10 mouse cellular contexts compared by ENCODE assay signal in the genomic region with DNA sequence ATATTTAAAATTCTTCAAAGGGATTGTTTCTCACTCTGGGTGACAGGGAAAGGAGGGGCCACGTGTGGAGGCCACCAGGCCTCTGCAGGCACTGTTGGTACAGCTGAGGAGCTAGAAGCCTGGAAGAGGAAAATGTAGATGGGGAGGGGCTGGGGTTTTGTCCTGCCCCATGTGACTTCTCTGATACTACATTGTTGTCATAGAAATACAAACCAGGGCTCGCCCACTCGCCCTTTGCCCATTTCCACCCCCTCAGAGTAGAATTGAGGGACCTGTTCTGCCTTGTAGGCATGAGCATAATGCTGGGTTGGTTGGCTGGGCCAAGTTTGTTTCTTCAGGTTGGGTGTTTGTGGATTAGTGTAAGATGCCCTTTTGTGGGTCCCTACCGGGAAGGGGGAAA.
A peak's percentile ranks its signal among the peaks of the same experiment; 100 is the strongest.
DNase-seq lines count a peak whose midpoint lies in the region; ATAC-seq lines count a peak whose summit lies in the region.
"Had no signal": no experiment of that assay in that cellular context is flagged by ENCODE, and none has a peak within 500 bp of the region (broad histone marks: within the 10 kb centered on the region; RNA-seq: fewer than 3 reads in every experiment).

No protein-coding gene starts in this region.

- peak overlapping the region; percentile 53 for H3K27ac ChIP-seq in lung, embryonic 16.5 days (ENCODE audit: low read length)
- H3K27ac ChIP-seq in limb, embryonic 10.5 days, result peak overlapping the region; percentile 30; the same call in 1 of the 2 replicates
- H3K27ac ChIP-seq in neural tube, embryonic 15.5 days (replicated peaks), result peak overlapping the region; percentile 58

- H3K4me3 ChIP-seq in lung, embryonic 16.5 days (ENCODE audit: low read length), result no peak overlapping the region
- H3K4me3 ChIP-seq in limb, embryonic 10.5 days, result no peak overlapping the region
- H3K4me3 ChIP-seq in neural tube, embryonic 15.5 days (replicated peaks), result no peak overlapping the region

- H3K4me2 ChIP-seq in lung, embryonic 16.5 days (ENCODE audit: low read depth, low read length), result no peak overlapping the region
- no peak overlapping the region for H3K4me2 ChIP-seq in neural tube, embryonic 15.5 days

- no peak for DNase-seq in cerebellum, adult 18-20 months
- DNase-seq in lung, adult 18-20 months, result no peak
- no peak for DNase-seq in limb, embryonic 10.5 days (ENCODE audit: low spot score)
- no peak for DNase-seq in cerebellum, postnatal 25 days
- DNase-seq: adrenal gland, postnatal 25 days; layer of hippocampus, adult 9-11 months had no signal

- H3K9ac ChIP-seq in lung, embryonic 16.5 days (ENCODE audit: low read length), result no peak overlapping the region
- H3K9ac ChIP-seq in neural tube, embryonic 15.5 days (replicated peaks), result no peak overlapping the region

- H3K9me3 ChIP-seq in lung, embryonic 16.5 days (ENCODE audit: control insufficient read depth, low read length), result no peaks in the 10 kb centered on the region
- H3K9me3 ChIP-seq in limb, embryonic 10.5 days (replicated peaks), result no peaks in the 10 kb centered on the region
- H3K9me3 ChIP-seq in neural tube, embryonic 15.5 days (replicated peaks), result no peaks in the 10 kb centered on the region

- H3K4me1 ChIP-seq in lung, embryonic 16.5 days (replicated peaks; ENCODE audit: control insufficient read depth, insufficient read depth, low read length), result peaks cover 30% of the 10 kb centered on the region
- peaks cover 69% of the 10 kb centered on the region for H3K4me1 ChIP-seq in limb, embryonic 10.5 days
- H3K4me1 ChIP-seq in neural tube, embryonic 15.5 days, result peaks cover 53% of the 10 kb centered on the region

- ATAC-seq in cerebellum, adult (ENCODE audit: insufficient number of reproducible peaks, low FRiP score, low TSS enrichment), result peak; percentile 4; the same call in 1 of the 2 replicates
- no peak for ATAC-seq in lung, embryonic 16.5 days (ENCODE audit: low read depth)
- ATAC-seq in neural tube, embryonic 15.5 days (ENCODE audit: low FRiP score), result no peak
- ATAC-seq in erythroblast, adult 5-6 weeks (replicated peaks; ENCODE audit: low FRiP score, poor library complexity, severe bottlenecking), result no peak

- no peaks in the 10 kb centered on the region for H3K36me3 ChIP-seq in lung, embryonic 16.5 days (ENCODE audit: control insufficient read depth, insufficient read depth, low read length)
- peaks cover 24% of the 10 kb centered on the region for H3K36me3 ChIP-seq in limb, embryonic 10.5 days
- H3K36me3 ChIP-seq in neural tube, embryonic 15.5 days, result no peaks in the 10 kb centered on the region

- no peaks in the 10 kb centered on the region for H3K27me3 ChIP-seq in lung, embryonic 16.5 days (ENCODE audit: control insufficient read depth, insufficient read depth, low read depth, low read length)
- H3K27me3 ChIP-seq in limb, embryonic 10.5 days (ENCODE audit: low read depth, poor library complexity, severe bottlenecking), result no peaks in the 10 kb centered on the region
- H3K27me3 ChIP-seq in neural tube, embryonic 15.5 days (replicated peaks), result no peaks in the 10 kb centered on the region

- WGBS in lung, embryonic 16.5 days, result 64% methylated on average over 4 of the region's 4 CpGs
- WGBS in limb, embryonic 10.5 days, result 49% methylated on average over 4 of the region's 4 CpGs
- WGBS in neural tube, embryonic 15.5 days, result 43% methylated on average over 4 of the region's 4 CpGs
